In genomic region chr9:109874797-109875691, GRCm38 (mm10) we compare ENCODE assay signal across 8 mouse cellular contexts. TPM values are rescaled to one million over a fixed set of nuclear protein-coding genes. Genes with fewer than 3 reads are reported as not detected.
DNase-seq lines count a peak whose midpoint lies in the region; ATAC-seq and TF ChIP-seq lines count a peak whose summit lies in the region.

Gene Cdc25a (plus strand): TSS chr9:109875579.

- peak within 1 kb of the TSS; percentile 98 for H3K9ac ChIP-seq in kidney, embryonic 14.5 days (ENCODE audit: low read depth, low read length)
- peak within 1 kb of the TSS; percentile 87 for H3K9ac ChIP-seq in limb, embryonic 15.5 days

- no peaks in the 10 kb centered on the region for H3K27me3 ChIP-seq in kidney, embryonic 14.5 days (ENCODE audit: control insufficient read depth, insufficient read depth, low read length)
- no peaks in the 10 kb centered on the region for H3K27me3 ChIP-seq in limb, embryonic 15.5 days

- peak within 1 kb of the TSS; percentile 68 for H3K4me3 ChIP-seq in bone marrow macrophage, adult 2 months (ENCODE audit: insufficient read depth, low read length)
- H3K4me3 ChIP-seq in embryonic fibroblast, embryonic 13.5 days (ENCODE audit: insufficient read depth, low read length): peak within 1 kb of the TSS; percentile 96
- H3K4me3 ChIP-seq in kidney, embryonic 14.5 days (ENCODE audit: low read length): peak within 1 kb of the TSS; percentile 99
- peak within 1 kb of the TSS; percentile 93 for H3K4me3 ChIP-seq in limb, embryonic 15.5 days

- H3K9me3 ChIP-seq in kidney, embryonic 14.5 days (ENCODE audit: control insufficient read depth, low read length): no peaks in the 10 kb centered on the region
- no peaks in the 10 kb centered on the region for H3K9me3 ChIP-seq in limb, embryonic 15.5 days

- peaks cover 27% of the 10 kb centered on the region for H3K36me3 ChIP-seq in kidney, embryonic 14.5 days (ENCODE audit: control insufficient read depth, insufficient read depth, low read length)
- peaks cover 16% of the 10 kb centered on the region for H3K36me3 ChIP-seq in limb, embryonic 15.5 days

- no peak for TF ChIP-seq CTCF in bone marrow macrophage, adult 2 months (IDR thresholded peaks at IDR 0.05; ENCODE audit: low read depth, low read length)
- no peak for TF ChIP-seq CTCF in embryonic fibroblast, embryonic 13.5 days (IDR thresholded peaks at IDR 0.05; ENCODE audit: borderline replicate concordance, insufficient read depth, low read length)

- no peak for TF ChIP-seq POLR2A in bone marrow macrophage, adult 2 months (IDR thresholded peaks at IDR 0.05; ENCODE audit: borderline replicate concordance, low read depth, low read length)
- peak; percentile 83 for TF ChIP-seq POLR2A in embryonic fibroblast, embryonic 13.5 days (IDR thresholded peaks at IDR 0.05; ENCODE audit: low read depth, low read length)

- peaks cover 6% of the 10 kb centered on the region for H3K4me1 ChIP-seq in bone marrow macrophage, adult 2 months (ENCODE audit: control insufficient read depth, insufficient read depth, low read length)
- no peaks in the 10 kb centered on the region for H3K4me1 ChIP-seq in embryonic fibroblast, embryonic 13.5 days (ENCODE audit: control insufficient read depth, insufficient read depth, low read length)
- peaks cover 10% of the 10 kb centered on the region for H3K4me1 ChIP-seq in kidney, embryonic 14.5 days (ENCODE audit: control insufficient read depth, insufficient read depth, low read length)
- H3K4me1 ChIP-seq in limb, embryonic 15.5 days: peaks cover 12% of the 10 kb centered on the region

- peak; percentile 99 for DNase-seq in A20 (ENCODE audit: low read depth, low spot score)
- peak; percentile 99 for DNase-seq in heart, adult 9 months (ENCODE audit: low spot score in 2 of 2)
- peak; percentile 94 to 96 for DNase-seq in monocyte, adult 2 months (ENCODE audit: low read depth in 1 of 2, low spot score in 2 of 2)
- peak; percentile 98 to 99 for DNase-seq in spleen, postnatal 36 days (ENCODE audit: low spot score in 2 of 2)

- peak; percentile 93 for ATAC-seq in kidney, embryonic 14.5 days (ENCODE audit: low FRiP score, low TSS enrichment)
- ATAC-seq in limb, embryonic 15.5 days (ENCODE audit: insufficient number of reproducible peaks, low FRiP score, low TSS enrichment, low read depth): peak; percentile 94

- WGBS in kidney, embryonic 14.5 days: 9% methylated on average over 33 of the region's 33 CpGs
- WGBS in limb, embryonic 15.5 days: 8% methylated on average over 33 of the region's 33 CpGs

- peak within 1 kb of the TSS; percentile 85 for H3K4me2 ChIP-seq in kidney, embryonic 14.5 days (replicated peaks; ENCODE audit: low read depth, low read length)
- H3K4me2 ChIP-seq in limb, embryonic 15.5 days: peak within 1 kb of the TSS; percentile 70

- H3K27ac ChIP-seq in bone marrow macrophage, adult 2 months (ENCODE audit: insufficient read depth, low read depth, low read length): peak within 1 kb of the TSS; percentile 64
- peak within 1 kb of the TSS; percentile 62 for H3K27ac ChIP-seq in embryonic fibroblast, embryonic 13.5 days (ENCODE audit: insufficient read depth, low read length)
- peak within 1 kb of the TSS; percentile 92 for H3K27ac ChIP-seq in kidney, embryonic 14.5 days (ENCODE audit: low read depth, low read length)
- peak within 1 kb of the TSS; percentile 94 for H3K27ac ChIP-seq in limb, embryonic 15.5 days

RNA-seq across cellular contexts. Expression of gene Cdc25a, which starts in this region (rescaled TPM):
- polyA plus RNA-seq in bone marrow macrophage, adult 2 months (2012; ENCODE audit: insufficient read depth, insufficient read length, missing spikeins): 8.0 and 8.9 TPM in 2 replicates
- 19.6 and 21.9 TPM in 2 replicates for polyA plus RNA-seq in embryonic fibroblast, embryonic 13.5 days (2011; ENCODE audit: insufficient read length, low read depth, missing spikeins)
- 21.1 and 31.6 TPM in 2 replicates for polyA plus RNA-seq in kidney, embryonic 14.5 days (2014; fragmentation: Nextera tagmentation; extraction: Ambion mirVana)
- 25.4 and 27.1 TPM in 2 replicates for polyA plus RNA-seq in limb, embryonic 15.5 days (2015; fragmentation: Nextera tagmentation; extraction: Ambion mirVana)

Comparison
In these comparisons a context has a peak if more than half of its experiments do, and no peak if none do; other contexts are left out.
1. Peak in every context shown above with its lines: DNase-seq, ATAC-seq, H3K4me3 ChIP-seq and H3K27ac ChIP-seq.